Mouse (Mus musculus): ENCODE data around the gene Tssk6. TPM values are rescaled to one million over a fixed set of nuclear protein-coding genes. Genes with fewer than 3 reads are reported as not detected.

Tssk6 gene
- polyA plus RNA-seq (2012; rRNA removed): 1.0 TPM in 2 replicates

GRCm38 (mm10) chr8:69902163-69903062 is at the start of gene Tssk6, which contains the start of the genes Ndufa13 and Yjefn3:
Gene Tssk6, plus strand, starts transcription at chr8:69902184.
Gene Ndufa13, minus strand, starts transcription at chr8:69902558.
Gene Yjefn3, minus strand, starts transcription at chr8:69902712.
- WGBS: 4% methylated on average over 89 of the region's 89 CpGs
- H3K27ac ChIP-seq (ENCODE audit: insufficient read depth, low read length): peak within 1 kb of the TSS; percentile 90
- H3K4me3 ChIP-seq (ENCODE audit: extremely low read depth, insufficient read depth, insufficient read length): peak within 1 kb of the TSS; percentile 79
- H3K4me1 ChIP-seq (ENCODE audit: control insufficient read depth, insufficient read depth, insufficient read length): peaks cover 11% of the 10 kb centered on the region
- no peaks in the 10 kb centered on the region for H3K36me3 ChIP-seq (ENCODE audit: control insufficient read depth, insufficient read depth, low read length)
- no peaks in the 10 kb centered on the region for H3K27me3 ChIP-seq (ENCODE audit: control insufficient read depth, insufficient read depth, low read length)
- DNase-seq (ENCODE audit: low read depth in 1 of 2, low spot score in 2 of 2): peak in 1 of 2 experiments; percentile 24
- no peak for TF ChIP-seq CTCF (IDR thresholded peaks at IDR 0.05; ENCODE audit: extremely low read depth, insufficient read depth, insufficient read length, insufficient replicate concordance)
- TF ChIP-seq POLR2A (IDR thresholded peaks at IDR 0.05; ENCODE audit: low read depth, low read length): no peak

- no peaks in the 10 kb centered on the region for H3K27me3 ChIP-seq (ENCODE audit: control insufficient read depth, insufficient read depth, low read length)
- no peaks in the 10 kb centered on the region for H3K36me3 ChIP-seq (ENCODE audit: control insufficient read depth, insufficient read depth, low read length)
- WGBS: 94% methylated on average over 10 of the region's 10 CpGs
- no peaks in the 10 kb centered on the region for H3K4me1 ChIP-seq (ENCODE audit: control insufficient read depth, insufficient read depth, insufficient read length)
- TF ChIP-seq POLR2A (IDR thresholded peaks at IDR 0.05; ENCODE audit: low read depth, low read length) (no peak), CTCF (IDR thresholded peaks at IDR 0.05; ENCODE audit: extremely low read depth, insufficient read depth, insufficient read length, insufficient replicate concordance) (no peak)
- H3K27ac ChIP-seq (ENCODE audit: insufficient read depth, low read length): no peak overlapping the region
- no peak for DNase-seq (ENCODE audit: low read depth in 1 of 2, low spot score in 2 of 2)
- no peak overlapping the region for H3K4me3 ChIP-seq (ENCODE audit: extremely low read depth, insufficient read depth, insufficient read length)
Measured at GRCm38 (mm10) chr8:69853869-69854268, 48.1 kb upstream of the Tssk6 start.

GRCm38 (mm10) chr8:69860807-69861206 is 41.2 kb upstream of the Tssk6 start:
- no peaks in the 10 kb centered on the region for H3K36me3 ChIP-seq (ENCODE audit: control insufficient read depth, insufficient read depth, low read length)
- no peaks in the 10 kb centered on the region for H3K4me1 ChIP-seq (ENCODE audit: control insufficient read depth, insufficient read depth, insufficient read length)
- H3K4me3 ChIP-seq (ENCODE audit: extremely low read depth, insufficient read depth, insufficient read length): no peak overlapping the region
- 88% methylated on average over 4 of the region's 4 CpGs for WGBS
- H3K27ac ChIP-seq (ENCODE audit: insufficient read depth, low read length): no peak overlapping the region
- H3K27me3 ChIP-seq (ENCODE audit: control insufficient read depth, insufficient read depth, low read length): no peaks in the 10 kb centered on the region
- TF ChIP-seq POLR2A (IDR thresholded peaks at IDR 0.05; ENCODE audit: low read depth, low read length) (no peak), CTCF (IDR thresholded peaks at IDR 0.05; ENCODE audit: extremely low read depth, insufficient read depth, insufficient read length, insufficient replicate concordance) (no peak)
- DNase-seq (ENCODE audit: low read depth in 1 of 2, low spot score in 2 of 2): no peak

GRCm38 (mm10) chr8:69861251-69861650 is 40.7 kb upstream of the Tssk6 start:
- WGBS: 43% methylated on average over 2 of the region's 2 CpGs
- no peak overlapping the region for H3K4me3 ChIP-seq (ENCODE audit: extremely low read depth, insufficient read depth, insufficient read length)
- H3K27me3 ChIP-seq (ENCODE audit: control insufficient read depth, insufficient read depth, low read length): no peaks in the 10 kb centered on the region
- DNase-seq (ENCODE audit: low read depth in 1 of 2, low spot score in 2 of 2): no peak
- TF ChIP-seq CTCF (IDR thresholded peaks at IDR 0.05; ENCODE audit: extremely low read depth, insufficient read depth, insufficient read length, insufficient replicate concordance): no peak
- no peak for TF ChIP-seq POLR2A (IDR thresholded peaks at IDR 0.05; ENCODE audit: low read depth, low read length)
- H3K27ac ChIP-seq (ENCODE audit: insufficient read depth, low read length): no peak overlapping the region
- no peaks in the 10 kb centered on the region for H3K4me1 ChIP-seq (ENCODE audit: control insufficient read depth, insufficient read depth, insufficient read length)
- no peaks in the 10 kb centered on the region for H3K36me3 ChIP-seq (ENCODE audit: control insufficient read depth, insufficient read depth, low read length)

- no peaks in the 10 kb centered on the region for H3K36me3 ChIP-seq (ENCODE audit: control insufficient read depth, insufficient read depth, low read length)
- no peak for TF ChIP-seq POLR2A (IDR thresholded peaks at IDR 0.05; ENCODE audit: low read depth, low read length)
- TF ChIP-seq CTCF (IDR thresholded peaks at IDR 0.05; ENCODE audit: extremely low read depth, insufficient read depth, insufficient read length, insufficient replicate concordance): no peak
- 83% methylated on average over 5 of the region's 5 CpGs for WGBS
- no peaks in the 10 kb centered on the region for H3K27me3 ChIP-seq (ENCODE audit: control insufficient read depth, insufficient read depth, low read length)
- no peak overlapping the region for H3K27ac ChIP-seq (ENCODE audit: insufficient read depth, low read length)
- DNase-seq (ENCODE audit: low read depth in 1 of 2, low spot score in 2 of 2): no peak
- H3K4me1 ChIP-seq (ENCODE audit: control insufficient read depth, insufficient read depth, insufficient read length): no peaks in the 10 kb centered on the region
- H3K4me3 ChIP-seq (ENCODE audit: extremely low read depth, insufficient read depth, insufficient read length): no peak overlapping the region
Measured at GRCm38 (mm10) chr8:69863387-69864020, 38.5 kb upstream of the Tssk6 start.

GRCm38 (mm10) chr8:69864180-69864579 is 37.8 kb upstream of the Tssk6 start:
- TF ChIP-seq CTCF (IDR thresholded peaks at IDR 0.05; ENCODE audit: extremely low read depth, insufficient read depth, insufficient read length, insufficient replicate concordance): no peak
- TF ChIP-seq POLR2A (IDR thresholded peaks at IDR 0.05; ENCODE audit: low read depth, low read length): no peak
- no peak overlapping the region for H3K27ac ChIP-seq (ENCODE audit: insufficient read depth, low read length)
- no peaks in the 10 kb centered on the region for H3K4me1 ChIP-seq (ENCODE audit: control insufficient read depth, insufficient read depth, insufficient read length)
- H3K4me3 ChIP-seq (ENCODE audit: extremely low read depth, insufficient read depth, insufficient read length): no peak overlapping the region
- no peak for DNase-seq (ENCODE audit: low read depth in 1 of 2, low spot score in 2 of 2)
- no peaks in the 10 kb centered on the region for H3K36me3 ChIP-seq (ENCODE audit: control insufficient read depth, insufficient read depth, low read length)
- H3K27me3 ChIP-seq (ENCODE audit: control insufficient read depth, insufficient read depth, low read length): no peaks in the 10 kb centered on the region
- WGBS: 81% methylated on average over 5 of the region's 5 CpGs

Data from spleen, adult 2 months (tissue).